Mouse (Mus musculus) lung, adult 2 months (tissue): Measurements from ENCODE around the gene Dzip1l.

ENCODE experiments used
- CTCF ChIP-seq: fragments of 200-500 bp; IDR thresholded peaks from 2 replicates; pipeline ENCODE4 v1.5.1; 2011; ENCODE audit warnings: mild to moderate bottlenecking, low read length, control low read depth; ENCODE audit not compliant: insufficient read depth
- POLR2A ChIP-seq: fragments of 200-500 bp; IDR thresholded peaks from 2 replicates; pipeline ENCODE4 v1.6.1; 2011; ENCODE audit warnings: low read depth, mild to moderate bottlenecking, control low read depth, low read length, borderline replicate concordance; ENCODE audit errors: extremely low read depth

DNA sequence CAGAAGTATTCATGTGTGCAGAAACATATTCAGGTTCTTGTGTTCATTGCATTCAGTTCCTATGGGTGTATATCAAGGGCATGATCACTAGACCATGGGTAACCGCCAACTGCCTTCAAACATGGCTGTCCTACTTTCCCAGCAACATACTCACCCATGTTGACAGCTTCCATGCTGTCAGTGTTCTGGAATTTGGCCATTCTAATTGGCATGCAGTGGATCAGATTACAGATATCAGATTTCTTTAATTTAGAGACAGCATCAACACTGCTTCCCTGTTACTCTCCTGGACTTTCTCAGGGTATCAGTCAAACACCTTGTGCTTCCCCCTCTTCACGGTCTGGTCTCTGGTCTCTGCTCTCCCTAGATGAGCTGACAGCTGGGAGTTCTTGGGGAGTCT lies 25.7 kb upstream of the Dzip1l start:
- TF ChIP-seq CTCF (no peak), POLR2A (no peak)
